Mouse (Mus musculus) ES-E14 (cell line): ENCODE results near the gene Slc6a1.

ENCODE experiments used
- CHD2 ChIP-seq: IDR thresholded peaks from 2 replicates; pipeline ENCODE4 v1.6.1; 2014; ENCODE audit warnings: mild to moderate bottlenecking, low read depth, low read length, inconsistent platforms
- ZC3H11A ChIP-seq: IDR thresholded peaks from 2 replicates; pipeline ENCODE4 v1.6.1; 2012; ENCODE audit warnings: low read depth, mild to moderate bottlenecking, inconsistent platforms, low read length, borderline replicate concordance
- ZNF384 ChIP-seq: IDR thresholded peaks from 2 replicates; pipeline ENCODE4 v1.6.1; 2012; ENCODE audit warnings: low read depth, low read length, inconsistent platforms

DNA sequence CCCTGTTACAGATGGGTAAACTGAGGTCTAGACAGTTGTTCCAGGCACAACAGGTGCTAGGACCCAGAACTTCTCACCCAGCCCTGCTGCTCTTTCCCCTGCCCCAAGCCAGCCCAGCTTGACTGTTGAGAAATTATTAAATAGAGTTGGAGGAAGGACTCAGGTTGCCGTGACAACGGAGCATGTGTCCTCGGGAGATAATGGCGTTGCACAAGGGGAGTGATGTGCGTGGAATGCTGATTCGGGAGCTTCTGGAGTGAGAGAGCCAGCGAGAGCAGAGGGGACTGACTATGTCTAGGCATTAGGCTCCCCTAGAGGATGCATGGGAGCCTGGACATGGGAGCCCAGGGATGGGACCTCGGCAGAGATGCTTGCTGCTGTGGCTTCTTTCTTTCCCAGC is 7.7 kb downstream of the Slc6a1 start:
- TF ChIP-seq ZC3H11A, result no peak
- TF ChIP-seq CHD2, result no peak
- TF ChIP-seq ZNF384, result no peak
